Mouse (Mus musculus): ENCODE measurements around the gene Adipor2. TPM values are rescaled to one million over a fixed set of nuclear protein-coding genes. Genes with fewer than 3 reads are reported as not detected.

Adipor2 gene
- polyA plus RNA-seq, 1 experiment, result 45.4 TPM

GRCm38 (mm10) chr6:119418392-119419251 lies 1.1 kb upstream of the Adipor2 start:
- peak; percentile 59 for DNase-seq (ENCODE audit: low read depth)
- TF ChIP-seq CTCF (IDR thresholded peaks at IDR 0.05; ENCODE audit: borderline replicate concordance, extremely low read depth, insufficient read depth, insufficient read length) (no peak), POLR2A (IDR thresholded peaks at IDR 0.05; ENCODE audit: borderline replicate concordance, extremely low read depth, insufficient read depth, insufficient read length, poor library complexity, severe bottlenecking) (no peak)

- TF ChIP-seq POLR2A (IDR thresholded peaks at IDR 0.05; ENCODE audit: borderline replicate concordance, extremely low read depth, insufficient read depth, insufficient read length, poor library complexity, severe bottlenecking) (no peak), CTCF (IDR thresholded peaks at IDR 0.05; ENCODE audit: borderline replicate concordance, extremely low read depth, insufficient read depth, insufficient read length) (no peak)
- DNase-seq (ENCODE audit: low read depth), result no peak
Measured at GRCm38 (mm10) chr6:119417821-119418220, 317 bp upstream of the Adipor2 start.

- no peak for DNase-seq (ENCODE audit: low read depth)
- no peak for TF ChIP-seq POLR2A (IDR thresholded peaks at IDR 0.05; ENCODE audit: borderline replicate concordance, extremely low read depth, insufficient read depth, insufficient read length, poor library complexity, severe bottlenecking)
- TF ChIP-seq CTCF (IDR thresholded peaks at IDR 0.05; ENCODE audit: borderline replicate concordance, extremely low read depth, insufficient read depth, insufficient read length), result no peak
Measured at GRCm38 (mm10) chr6:119416643-119417042, 861 bp downstream of the Adipor2 start.

GRCm38 (mm10) chr6:119414262-119415043 lies 3.1 kb downstream of the Adipor2 start:
- DNase-seq (ENCODE audit: low read depth), result no peak
- no peak for TF ChIP-seq CTCF (IDR thresholded peaks at IDR 0.05; ENCODE audit: borderline replicate concordance, extremely low read depth, insufficient read depth, insufficient read length)
- TF ChIP-seq POLR2A (IDR thresholded peaks at IDR 0.05; ENCODE audit: borderline replicate concordance, extremely low read depth, insufficient read depth, insufficient read length, poor library complexity, severe bottlenecking), result no peak

- TF ChIP-seq POLR2A (IDR thresholded peaks at IDR 0.05; ENCODE audit: borderline replicate concordance, extremely low read depth, insufficient read depth, insufficient read length, poor library complexity, severe bottlenecking) (no peak), CTCF (IDR thresholded peaks at IDR 0.05; ENCODE audit: borderline replicate concordance, extremely low read depth, insufficient read depth, insufficient read length) (no peak)
- DNase-seq (ENCODE audit: low read depth), result no peak
Measured at GRCm38 (mm10) chr6:119412588-119412987, 4.9 kb downstream of the Adipor2 start.

GRCm38 (mm10) chr6:119411511-119411910 lies 6.0 kb downstream of the Adipor2 start:
- TF ChIP-seq CTCF (IDR thresholded peaks at IDR 0.05; ENCODE audit: borderline replicate concordance, extremely low read depth, insufficient read depth, insufficient read length), result no peak
- no peak for TF ChIP-seq POLR2A (IDR thresholded peaks at IDR 0.05; ENCODE audit: borderline replicate concordance, extremely low read depth, insufficient read depth, insufficient read length, poor library complexity, severe bottlenecking)
- DNase-seq (ENCODE audit: low read depth), result no peak

GRCm38 (mm10) chr6:119409766-119410165 lies 7.7 kb downstream of the Adipor2 start:
- TF ChIP-seq POLR2A (IDR thresholded peaks at IDR 0.05; ENCODE audit: borderline replicate concordance, extremely low read depth, insufficient read depth, insufficient read length, poor library complexity, severe bottlenecking), result no peak
- TF ChIP-seq CTCF (IDR thresholded peaks at IDR 0.05; ENCODE audit: borderline replicate concordance, extremely low read depth, insufficient read depth, insufficient read length), result no peak
- DNase-seq (ENCODE audit: low read depth), result no peak

GRCm38 (mm10) chr6:119408582-119408981 lies 8.9 kb downstream of the Adipor2 start:
- TF ChIP-seq CTCF (IDR thresholded peaks at IDR 0.05; ENCODE audit: borderline replicate concordance, extremely low read depth, insufficient read depth, insufficient read length), result no peak
- no peak for TF ChIP-seq POLR2A (IDR thresholded peaks at IDR 0.05; ENCODE audit: borderline replicate concordance, extremely low read depth, insufficient read depth, insufficient read length, poor library complexity, severe bottlenecking)
- no peak for DNase-seq (ENCODE audit: low read depth)

- DNase-seq (ENCODE audit: low read depth), result no peak
- no peak for TF ChIP-seq POLR2A (IDR thresholded peaks at IDR 0.05; ENCODE audit: borderline replicate concordance, extremely low read depth, insufficient read depth, insufficient read length, poor library complexity, severe bottlenecking)
- no peak for TF ChIP-seq CTCF (IDR thresholded peaks at IDR 0.05; ENCODE audit: borderline replicate concordance, extremely low read depth, insufficient read depth, insufficient read length)
Measured at GRCm38 (mm10) chr6:119407818-119408217, 9.7 kb downstream of the Adipor2 start.

- TF ChIP-seq CTCF (IDR thresholded peaks at IDR 0.05; ENCODE audit: borderline replicate concordance, extremely low read depth, insufficient read depth, insufficient read length), result no peak
- TF ChIP-seq POLR2A (IDR thresholded peaks at IDR 0.05; ENCODE audit: borderline replicate concordance, extremely low read depth, insufficient read depth, insufficient read length, poor library complexity, severe bottlenecking), result no peak
- DNase-seq (ENCODE audit: low read depth), result no peak
Measured at GRCm38 (mm10) chr6:119406528-119406927, 11.0 kb downstream of the Adipor2 start.

GRCm38 (mm10) chr6:119405310-119405709 lies 12.2 kb downstream of the Adipor2 start:
- DNase-seq (ENCODE audit: low read depth), result no peak
- TF ChIP-seq POLR2A (IDR thresholded peaks at IDR 0.05; ENCODE audit: borderline replicate concordance, extremely low read depth, insufficient read depth, insufficient read length, poor library complexity, severe bottlenecking) (no peak), CTCF (IDR thresholded peaks at IDR 0.05; ENCODE audit: borderline replicate concordance, extremely low read depth, insufficient read depth, insufficient read length) (no peak)
